Mouse (Mus musculus): Measurements from ENCODE around the gene Arf1. TPM values are rescaled to one million over a fixed set of nuclear protein-coding genes. Genes with fewer than 3 reads are reported as not detected.

The Arf1 gene
- polyA plus RNA-seq, 1 experiment from 2014 or later, result 275 TPM

DNA sequence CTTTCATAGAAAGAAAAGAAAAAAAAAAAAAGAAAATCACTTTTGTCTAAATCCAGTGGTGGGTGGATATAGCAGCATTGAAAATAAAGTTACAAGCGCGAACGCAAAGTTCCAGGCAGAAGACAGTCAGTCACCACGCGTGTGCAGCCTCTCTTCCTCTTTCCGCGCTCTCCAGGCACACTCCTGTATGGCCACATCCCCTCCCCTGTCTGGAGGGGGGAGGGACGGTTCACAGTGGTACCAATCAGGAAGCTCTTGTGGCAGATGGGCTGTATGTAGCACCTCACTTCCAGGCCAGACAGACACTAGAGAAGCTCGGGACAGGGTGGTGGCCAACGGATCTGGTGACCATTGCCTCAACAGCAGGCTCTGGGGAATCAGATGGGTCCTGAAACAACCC is 20.0 kb upstream of the Arf1 start:
- WGBS (ENCODE audit: insufficient replicate concordance), result 24% methylated on average over 10 of the region's 10 CpGs
- Histone ChIP-seq H3K9me3 (replicated peaks) (no peaks in the 10 kb centered on the region), H3K4me1 (replicated peaks) (no peaks in the 10 kb centered on the region), H3K4me2 (no peak overlapping the region), H3K4me3 (replicated peaks) (no peak overlapping the region), H3K27me3 (peaks cover 98% of the 10 kb centered on the region), H3K27ac (no peak overlapping the region), H3K9ac (no peak overlapping the region), H3K36me3 (no peaks in the 10 kb centered on the region)
- no peak for ATAC-seq (ENCODE audit: low read depth)
- DNase-seq, result no peak

- no peak overlapping the region for H3K4me3 ChIP-seq (replicated peaks)
- H3K9ac ChIP-seq, result no peak overlapping the region
- no peak for ATAC-seq (ENCODE audit: low read depth)
- DNase-seq, result no peak
- H3K27me3 ChIP-seq, result peaks cover 95% of the 10 kb centered on the region
- peaks cover 5% of the 10 kb centered on the region; the same call in 1 of the 2 replicates for H3K4me1 ChIP-seq (replicated peaks)
- no peaks in the 10 kb centered on the region for H3K9me3 ChIP-seq (replicated peaks)
- no peaks in the 10 kb centered on the region for H3K36me3 ChIP-seq
- H3K27ac ChIP-seq, result no peak overlapping the region
- no peak overlapping the region for H3K4me2 ChIP-seq
- WGBS (ENCODE audit: insufficient replicate concordance), result 13% methylated on average over 6 of the region's 6 CpGs
Measured at GRCm38 (mm10) chr11:59243856-59244255, 15.8 kb upstream of the Arf1 start.

- Histone ChIP-seq H3K27ac (no peak overlapping the region), H3K4me2 (no peak overlapping the region), H3K4me3 (replicated peaks) (no peak overlapping the region), H3K36me3 (no peaks in the 10 kb centered on the region), H3K9me3 (replicated peaks) (no peaks in the 10 kb centered on the region), H3K4me1 (replicated peaks) (peaks cover 7% of the 10 kb centered on the region; the same call in 1 of the 2 replicates), H3K27me3 (peaks cover 88% of the 10 kb centered on the region), H3K9ac (no peak overlapping the region)
- DNase-seq (no peak), ATAC-seq (ENCODE audit: low read depth) (no peak)
- WGBS (ENCODE audit: insufficient replicate concordance), result 23% methylated on average over 3 of the region's 3 CpGs
Measured at GRCm38 (mm10) chr11:59241841-59242240, 13.8 kb upstream of the Arf1 start.

DNA sequence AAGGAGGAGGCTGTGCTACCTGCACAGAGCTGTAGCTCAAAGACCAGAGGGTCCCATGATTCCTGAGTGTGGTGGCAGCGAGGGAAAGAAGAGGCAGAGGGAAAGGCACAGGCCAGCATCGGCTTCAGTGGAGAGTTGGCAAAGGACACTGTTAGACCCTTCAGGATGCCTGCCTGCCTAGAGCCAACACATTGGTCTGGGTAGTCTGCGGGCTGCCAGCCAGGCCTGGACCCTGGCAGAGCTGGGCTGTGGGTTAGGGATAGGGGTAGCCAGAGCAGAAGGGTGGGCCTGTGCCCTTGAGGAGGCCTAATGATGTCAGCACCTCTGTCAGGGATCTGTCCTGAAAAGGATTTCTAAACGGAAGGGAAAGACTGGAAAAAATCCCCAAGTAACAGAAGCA is 11.7 kb upstream of the Arf1 start:
- H3K27ac ChIP-seq, result no peak overlapping the region
- H3K9ac ChIP-seq, result no peak overlapping the region
- 68% methylated on average over 4 of the region's 4 CpGs for WGBS (ENCODE audit: insufficient replicate concordance)
- peaks cover 83% of the 10 kb centered on the region for H3K27me3 ChIP-seq
- no peaks in the 10 kb centered on the region for H3K36me3 ChIP-seq
- ATAC-seq (ENCODE audit: low read depth), result no peak
- no peak overlapping the region for H3K4me3 ChIP-seq (replicated peaks)
- H3K4me2 ChIP-seq, result no peak overlapping the region
- peaks cover 7% of the 10 kb centered on the region; the same call in 1 of the 2 replicates for H3K4me1 ChIP-seq (replicated peaks)
- no peak for DNase-seq
- no peaks in the 10 kb centered on the region for H3K9me3 ChIP-seq (replicated peaks)

- H3K4me2 ChIP-seq, result no peak overlapping the region
- H3K27me3 ChIP-seq, result peaks cover 82% of the 10 kb centered on the region
- DNase-seq (no peak), ATAC-seq (ENCODE audit: low read depth) (no peak)
- no peak overlapping the region for H3K4me3 ChIP-seq (replicated peaks)
- peaks cover 7% of the 10 kb centered on the region; the same call in 1 of the 2 replicates for H3K4me1 ChIP-seq (replicated peaks)
- no peaks in the 10 kb centered on the region for H3K36me3 ChIP-seq
- no peak overlapping the region for H3K27ac ChIP-seq
- 54% methylated on average over 4 of the region's 4 CpGs for WGBS (ENCODE audit: insufficient replicate concordance)
- no peak overlapping the region for H3K9ac ChIP-seq
- no peaks in the 10 kb centered on the region for H3K9me3 ChIP-seq (replicated peaks)
Measured at GRCm38 (mm10) chr11:59239428-59239785, 11.3 kb upstream of the Arf1 start.

DNA sequence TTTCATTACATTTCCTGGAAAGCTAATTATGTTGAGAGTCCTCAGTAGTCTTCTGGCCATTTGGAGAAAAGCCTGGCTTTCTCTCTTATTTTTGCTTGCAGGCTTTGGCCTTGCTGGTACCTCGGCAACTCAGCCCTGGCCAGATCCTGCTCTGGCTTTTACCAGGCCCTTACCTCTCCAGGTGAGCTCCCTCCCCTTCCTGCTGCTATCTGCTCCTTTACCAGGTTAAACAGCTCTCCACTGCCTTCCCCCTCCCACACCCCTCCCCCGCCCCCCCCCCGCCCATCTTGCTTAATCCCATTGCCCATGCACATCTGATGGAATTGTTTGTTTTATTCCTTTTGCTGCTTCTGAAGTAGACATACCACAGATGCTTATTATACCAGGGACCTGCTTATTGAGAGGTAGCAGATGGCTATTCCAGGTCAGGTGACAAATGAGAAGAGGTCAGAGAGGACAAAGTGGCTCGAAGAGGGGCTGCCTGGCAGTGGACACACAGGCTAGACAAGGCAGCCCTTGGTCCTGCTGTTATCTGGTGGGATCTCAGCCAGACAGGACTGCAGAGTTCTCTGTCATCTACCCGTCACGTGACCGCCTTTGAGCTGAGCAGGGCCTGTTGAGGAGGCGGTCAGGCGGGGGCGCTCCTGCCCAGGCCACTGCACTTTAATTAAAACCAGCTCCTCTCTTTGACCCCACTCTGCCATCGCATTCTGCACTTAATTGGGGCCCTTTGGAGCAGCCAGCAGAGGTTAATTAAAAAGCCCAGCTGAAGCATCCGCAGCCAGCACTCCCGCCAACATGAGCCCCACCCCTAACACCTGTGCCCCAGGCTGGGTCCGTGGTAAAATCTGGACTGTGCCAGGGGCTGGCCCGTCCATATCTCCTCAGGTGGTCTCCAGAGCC is 10.7 kb upstream of the Arf1 start:
- no peaks in the 10 kb centered on the region for H3K36me3 ChIP-seq
- H3K9ac ChIP-seq, result no peak overlapping the region
- WGBS (ENCODE audit: insufficient replicate concordance), result 6% methylated on average over 14 of the region's 15 CpGs
- no peak overlapping the region for H3K27ac ChIP-seq
- peaks cover 7% of the 10 kb centered on the region; the same call in 1 of the 2 replicates for H3K4me1 ChIP-seq (replicated peaks)
- peak; percentile 81 for ATAC-seq (ENCODE audit: low read depth)
- H3K4me2 ChIP-seq, result no peak overlapping the region
- H3K9me3 ChIP-seq (replicated peaks), result no peaks in the 10 kb centered on the region
- H3K27me3 ChIP-seq, result peaks cover 78% of the 10 kb centered on the region
- peak; percentile 60 for DNase-seq
- no peak overlapping the region for H3K4me3 ChIP-seq (replicated peaks)

- Histone ChIP-seq H3K4me2 (no peak overlapping the region), H3K36me3 (no peaks in the 10 kb centered on the region), H3K9me3 (replicated peaks) (no peaks in the 10 kb centered on the region), H3K9ac (no peak overlapping the region), H3K4me1 (replicated peaks) (peaks cover 19% of the 10 kb centered on the region), H3K27ac (no peak overlapping the region), H3K4me3 (replicated peaks) (no peak overlapping the region), H3K27me3 (peaks cover 44% of the 10 kb centered on the region)
- 50% methylated on average over 2 of the region's 2 CpGs for WGBS (ENCODE audit: insufficient replicate concordance)
- no peak for DNase-seq
- ATAC-seq (ENCODE audit: low read depth), result no peak
Measured at GRCm38 (mm10) chr11:59232797-59233196, 4.7 kb upstream of the Arf1 start.

GRCm38 (mm10) chr11:59230144-59230760 is 2.2 kb upstream of the Arf1 start:
- H3K4me2 ChIP-seq, result no peak overlapping the region
- DNase-seq, result peak; percentile 62
- ATAC-seq (ENCODE audit: low read depth), result no peak
- H3K4me3 ChIP-seq (replicated peaks), result no peak overlapping the region
- WGBS (ENCODE audit: insufficient replicate concordance), result 15% methylated on average over 7 of the region's 7 CpGs
- H3K27me3 ChIP-seq, result peaks cover 24% of the 10 kb centered on the region
- H3K9me3 ChIP-seq (replicated peaks), result no peaks in the 10 kb centered on the region
- H3K27ac ChIP-seq, result no peak overlapping the region
- H3K4me1 ChIP-seq (replicated peaks), result peaks cover 39% of the 10 kb centered on the region
- no peak overlapping the region for H3K9ac ChIP-seq
- no peaks in the 10 kb centered on the region for H3K36me3 ChIP-seq

DNA sequence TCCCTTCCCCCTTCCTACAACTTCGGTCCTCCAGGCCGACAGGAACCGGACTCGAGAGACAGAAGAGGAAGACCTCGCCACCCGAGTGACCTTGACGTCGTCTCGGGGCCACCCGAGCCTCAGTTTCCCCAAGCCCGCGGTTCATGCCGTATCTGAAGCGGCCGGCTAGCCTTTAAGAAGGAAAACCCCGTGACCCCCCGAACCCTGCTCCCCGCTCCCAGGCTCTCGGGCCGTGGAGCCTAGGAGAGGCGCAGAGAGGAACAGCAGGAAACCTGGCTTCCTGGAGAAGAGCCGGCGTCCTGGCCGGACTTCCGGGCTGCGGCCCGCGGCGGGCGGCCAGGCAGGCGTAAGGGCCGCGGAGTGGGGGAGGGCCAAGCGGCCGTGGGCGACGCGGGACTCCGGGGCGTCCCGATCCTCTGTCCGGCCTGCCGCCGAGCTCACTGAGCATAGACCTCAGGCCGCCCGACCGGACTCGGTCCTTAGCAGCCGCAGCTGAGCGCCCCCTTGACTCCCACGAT is 407 bp downstream of the Arf1 start:
- peaks cover 65% of the 10 kb centered on the region for H3K4me1 ChIP-seq (replicated peaks)
- peaks cover 6% of the 10 kb centered on the region; the same call in 1 of the 2 replicates for H3K27me3 ChIP-seq
- H3K36me3 ChIP-seq, result peaks cover 16% of the 10 kb centered on the region
- H3K9ac ChIP-seq, result peak overlapping the region; percentile 100
- H3K27ac ChIP-seq, result peak overlapping the region; percentile 96
- DNase-seq (no peak), ATAC-seq (ENCODE audit: low read depth) (peak; percentile 76)
- WGBS (ENCODE audit: insufficient replicate concordance), result 1% methylated on average over 51 of the region's 51 CpGs
- H3K4me3 ChIP-seq (replicated peaks), result peak overlapping the region; percentile 100
- H3K9me3 ChIP-seq (replicated peaks), result no peaks in the 10 kb centered on the region
- peak overlapping the region; percentile 86 for H3K4me2 ChIP-seq

- H3K27ac ChIP-seq, result peak overlapping the region; percentile 96
- no peak for DNase-seq
- peaks cover 20% of the 10 kb centered on the region for H3K36me3 ChIP-seq
- no peaks in the 10 kb centered on the region for H3K9me3 ChIP-seq (replicated peaks)
- 0 out of 2 replicates have a peak, but pooled peaks cover 2% of the 10 kb centered on the region for H3K27me3 ChIP-seq
- ATAC-seq (ENCODE audit: low read depth), result no peak
- peak overlapping the region; percentile 86 for H3K4me2 ChIP-seq
- H3K4me3 ChIP-seq (replicated peaks), result peak overlapping the region; percentile 100
- 2% methylated on average over 21 of the region's 21 CpGs for WGBS (ENCODE audit: insufficient replicate concordance)
- H3K4me1 ChIP-seq (replicated peaks), result peaks cover 71% of the 10 kb centered on the region
- H3K9ac ChIP-seq, result peak overlapping the region; percentile 100
Measured at GRCm38 (mm10) chr11:59226787-59227603, 1.1 kb downstream of the Arf1 start.

DNA sequence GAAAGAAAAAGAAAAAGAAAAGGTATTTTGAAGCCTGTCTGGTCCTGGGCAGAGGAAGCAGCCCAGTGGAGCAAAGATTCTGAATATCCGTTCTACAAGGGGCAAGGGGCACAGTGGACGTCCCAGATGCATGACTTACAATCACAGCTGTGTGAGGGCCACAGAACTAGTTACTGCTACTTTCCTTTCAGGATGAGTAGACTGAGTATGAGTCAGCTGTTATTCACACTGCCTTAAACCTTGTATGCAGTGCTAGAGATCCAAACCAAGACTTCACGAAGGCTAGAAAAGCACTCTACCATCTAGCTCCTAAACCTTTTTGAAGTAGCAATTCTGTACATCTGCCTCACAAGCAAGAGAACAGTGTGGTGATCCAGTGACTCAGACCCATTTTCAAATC is 1.8 kb downstream of the Arf1 start:
- no peaks in the 10 kb centered on the region for H3K27me3 ChIP-seq
- 49% methylated on average over 3 of the region's 3 CpGs for WGBS (ENCODE audit: insufficient replicate concordance)
- H3K4me2 ChIP-seq, result peak overlapping the region; percentile 86
- H3K36me3 ChIP-seq, result peaks cover 26% of the 10 kb centered on the region
- peak overlapping the region; percentile 96 for H3K27ac ChIP-seq
- peak overlapping the region; percentile 100 for H3K4me3 ChIP-seq (replicated peaks)
- H3K4me1 ChIP-seq (replicated peaks), result peaks cover 79% of the 10 kb centered on the region
- H3K9me3 ChIP-seq (replicated peaks), result no peaks in the 10 kb centered on the region
- H3K9ac ChIP-seq, result peak overlapping the region; percentile 100
- no peak for ATAC-seq (ENCODE audit: low read depth)
- no peak for DNase-seq
